Mouse (Mus musculus) gastrocnemius, adult 8-10 months (tissue): ENCODE results near the gene Fgfr2. TPM values are rescaled to one million over a fixed set of nuclear protein-coding genes. Genes with fewer than 3 reads are reported as not detected.

Experiments
- DNase-seq, 2 experiments: peaks; one replicate each; pipeline ENCODE4 v3.0.0; 2022; ENCODE audit warnings: low spot score in 2 of 2
- total RNA-seq, 4 experiments: library from RNA; stranded (reverse); gene quantifications; 2 replicates each; pipeline ENCODE4 v1.2.4; 2022

Gene Fgfr2
- total RNA-seq, 4 experiments from 2014 or later = 0.17 to 1.3 (median 0.62) TPM

DNA sequence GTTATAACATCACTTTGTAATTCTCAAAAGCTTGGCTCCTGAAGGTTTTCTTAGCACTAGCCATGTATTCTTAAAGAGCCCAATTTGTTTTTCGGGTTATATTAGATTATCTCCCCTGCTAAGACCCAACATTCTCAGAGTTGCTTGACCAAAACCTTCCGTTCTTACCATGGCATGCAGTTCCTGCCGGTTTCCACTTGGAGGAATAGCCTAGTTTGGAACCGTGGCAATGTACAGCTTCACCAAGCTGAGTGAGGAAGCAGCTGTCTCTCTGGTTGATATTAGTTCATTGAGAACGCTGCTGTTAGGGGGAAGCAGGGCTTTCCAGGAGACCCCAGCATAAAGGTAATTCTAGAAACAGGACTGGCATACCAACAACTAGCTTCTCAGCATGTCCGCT is 1547.9 kb downstream of the Fgfr2 start:
- no peak for DNase-seq

DNA sequence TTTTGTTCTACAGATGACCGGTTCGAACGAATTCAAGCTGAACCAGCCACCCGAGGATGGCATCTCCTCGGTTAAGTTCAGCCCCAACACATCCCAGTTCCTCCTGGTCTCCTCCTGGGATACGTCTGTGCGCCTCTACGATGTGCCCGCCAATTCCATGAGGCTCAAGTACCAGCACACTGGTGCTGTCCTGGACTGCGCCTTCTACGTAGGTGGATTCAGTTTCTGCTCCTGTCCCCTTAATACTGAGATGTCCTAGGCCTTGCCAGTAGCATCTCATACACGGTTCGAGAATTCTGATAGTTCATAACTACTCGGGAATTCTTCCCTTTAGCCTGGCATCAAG is 1562.5 kb downstream of the Fgfr2 start:
- DNase-seq = no peak

DNA sequence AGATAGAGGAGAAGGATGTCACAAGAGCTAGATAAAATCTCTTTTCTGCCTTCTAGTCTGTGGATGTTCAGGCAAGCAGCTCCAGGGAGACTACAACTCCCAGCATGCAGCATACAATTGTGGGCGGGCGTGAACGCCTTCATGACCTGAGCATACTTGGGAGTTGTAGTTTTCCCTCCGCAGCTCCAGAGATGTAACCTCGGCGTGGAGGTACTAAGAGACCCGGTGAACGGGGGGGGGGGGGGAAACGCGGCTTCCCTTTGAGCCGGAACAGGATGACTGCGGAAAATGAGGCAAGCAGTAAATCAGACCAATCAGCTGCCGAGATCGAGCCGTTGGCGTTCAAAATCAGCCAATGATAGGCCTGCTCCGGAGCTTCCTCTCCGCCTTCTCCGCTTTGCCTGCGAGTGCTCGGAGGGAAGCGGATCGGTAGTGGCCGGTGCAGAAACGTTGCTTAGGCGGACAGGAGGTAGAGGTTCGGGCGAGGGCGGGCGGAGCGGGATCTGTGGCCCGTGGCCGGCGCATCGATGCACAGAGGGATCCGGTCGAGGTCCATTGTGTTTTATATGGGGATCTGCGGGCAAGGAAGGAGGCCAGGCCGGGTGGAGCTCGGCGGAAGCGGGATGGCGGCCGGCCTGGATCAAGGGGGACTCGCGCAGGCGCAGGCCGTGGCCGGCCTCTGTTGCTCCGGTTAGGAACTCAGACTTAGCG is 1563.0 kb downstream of the Fgfr2 start, which contains the start of gene Bub3:
Gene Bub3 (plus strand): TSS at position 237 of the 711 bp plus-strand sequence.
- peak; percentile 78 to 89 for DNase-seq

DNA sequence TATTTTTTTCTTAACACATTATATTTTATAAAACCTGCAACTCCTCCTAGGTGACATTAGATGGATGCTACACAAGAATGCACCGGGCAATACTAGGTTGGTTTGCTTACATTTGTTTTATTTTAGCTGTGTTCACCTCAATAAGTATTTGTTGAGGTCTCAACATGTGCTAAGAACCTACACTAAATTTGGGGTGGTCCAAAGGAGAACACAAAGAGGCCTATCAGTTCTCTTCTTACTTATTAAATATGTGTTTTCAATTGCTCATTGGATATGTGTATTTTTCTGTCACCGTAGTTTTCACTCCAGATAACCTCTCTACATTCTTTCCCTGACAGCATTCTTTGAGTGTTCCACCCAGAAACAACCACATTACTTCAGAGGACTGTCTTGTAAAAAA is 1565.4 kb downstream of the Fgfr2 start:
- no peak for DNase-seq

DNA sequence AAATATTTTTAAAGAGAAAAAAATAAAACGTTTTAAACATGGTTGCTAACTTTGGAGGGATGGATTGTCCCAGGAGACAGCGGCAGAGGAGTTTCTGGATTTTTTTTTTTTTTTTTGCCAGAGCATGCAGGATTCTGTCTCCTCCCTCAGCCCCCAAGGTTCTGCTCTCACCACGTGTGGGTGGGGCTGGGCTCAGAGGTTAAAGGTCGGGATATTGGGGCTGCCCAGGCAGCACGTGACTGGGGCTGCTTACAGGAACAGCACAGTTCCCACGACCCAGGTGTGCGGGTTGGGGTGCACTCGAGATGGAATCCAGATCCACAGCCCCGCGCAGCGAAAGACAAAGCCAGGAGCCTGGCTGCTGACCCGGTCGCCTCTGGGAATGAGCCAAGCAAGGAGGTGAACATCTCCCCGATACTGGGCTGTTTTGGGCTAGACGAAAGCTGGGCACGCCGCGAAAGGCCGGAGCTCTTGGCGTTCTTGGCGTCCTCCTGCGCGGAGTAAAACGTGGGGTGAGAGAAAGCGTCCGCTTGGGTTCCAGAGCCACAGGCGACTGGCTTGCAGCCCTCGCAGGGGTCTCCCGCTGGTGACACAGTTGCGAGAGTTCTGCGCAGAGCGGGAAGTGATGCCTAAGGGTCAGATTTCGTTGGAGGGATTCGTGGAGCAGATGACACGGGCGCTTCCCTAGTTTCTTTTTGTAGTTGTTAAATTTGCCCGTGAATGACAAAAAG is 1566.4 kb downstream of the Fgfr2 start:
- no peak for DNase-seq

DNA sequence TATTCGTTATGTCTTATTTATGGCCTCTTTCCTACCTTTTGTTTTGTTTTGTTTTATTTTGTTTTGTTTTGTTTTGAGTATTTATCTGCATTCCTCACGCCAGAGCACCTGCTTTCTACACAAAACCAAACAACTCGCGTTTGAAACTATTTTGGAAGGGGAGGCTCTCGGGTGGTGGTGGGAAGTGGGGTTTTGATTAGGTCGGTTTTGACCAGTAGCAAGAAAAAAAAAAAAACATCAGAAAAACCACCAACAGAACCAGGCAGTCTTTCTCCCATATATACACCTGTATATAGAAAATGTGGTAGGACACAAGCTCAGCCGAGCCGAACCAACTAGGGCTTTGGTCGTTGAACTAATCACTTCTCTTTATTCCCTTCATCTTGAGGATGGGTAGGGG is 1567.0 kb downstream of the Fgfr2 start:
- DNase-seq = no peak

DNA sequence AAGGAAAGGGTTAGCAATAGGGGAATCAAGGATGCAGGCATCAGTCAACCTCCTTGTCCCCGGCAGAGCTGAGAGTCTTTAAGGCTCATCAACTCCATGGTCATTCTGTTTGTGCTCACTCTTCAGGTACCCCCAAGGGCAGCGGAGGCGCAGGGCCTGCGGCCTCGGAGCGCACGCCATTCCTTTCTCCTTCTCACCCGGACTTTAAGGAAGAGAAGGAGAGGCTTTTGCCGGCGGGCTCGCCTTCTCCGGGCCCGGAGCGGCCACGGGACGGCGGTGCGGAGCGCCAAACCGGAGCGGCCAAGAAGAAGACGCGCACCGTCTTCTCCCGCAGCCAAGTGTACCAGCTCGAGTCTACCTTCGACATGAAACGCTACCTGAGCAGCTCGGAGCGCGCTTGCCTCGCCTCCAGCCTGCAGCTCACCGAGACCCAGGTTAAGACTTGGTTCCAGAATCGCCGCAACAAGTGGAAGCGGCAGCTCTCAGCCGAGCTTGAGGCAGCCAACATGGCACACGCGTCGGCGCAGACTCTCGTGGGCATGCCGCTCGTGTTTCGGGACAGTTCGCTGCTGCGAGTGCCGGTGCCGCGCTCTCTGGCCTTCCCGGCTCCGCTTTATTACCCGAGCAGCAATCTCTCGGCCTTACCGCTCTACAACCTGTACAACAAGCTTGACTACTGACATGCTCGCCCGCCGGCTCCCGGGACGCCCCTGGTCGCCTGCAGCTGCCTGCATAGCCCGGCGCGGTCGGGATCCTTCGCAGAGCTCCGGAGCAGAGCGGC is 1567.7 kb downstream of the Fgfr2 start:
- DNase-seq = no peak

DNA sequence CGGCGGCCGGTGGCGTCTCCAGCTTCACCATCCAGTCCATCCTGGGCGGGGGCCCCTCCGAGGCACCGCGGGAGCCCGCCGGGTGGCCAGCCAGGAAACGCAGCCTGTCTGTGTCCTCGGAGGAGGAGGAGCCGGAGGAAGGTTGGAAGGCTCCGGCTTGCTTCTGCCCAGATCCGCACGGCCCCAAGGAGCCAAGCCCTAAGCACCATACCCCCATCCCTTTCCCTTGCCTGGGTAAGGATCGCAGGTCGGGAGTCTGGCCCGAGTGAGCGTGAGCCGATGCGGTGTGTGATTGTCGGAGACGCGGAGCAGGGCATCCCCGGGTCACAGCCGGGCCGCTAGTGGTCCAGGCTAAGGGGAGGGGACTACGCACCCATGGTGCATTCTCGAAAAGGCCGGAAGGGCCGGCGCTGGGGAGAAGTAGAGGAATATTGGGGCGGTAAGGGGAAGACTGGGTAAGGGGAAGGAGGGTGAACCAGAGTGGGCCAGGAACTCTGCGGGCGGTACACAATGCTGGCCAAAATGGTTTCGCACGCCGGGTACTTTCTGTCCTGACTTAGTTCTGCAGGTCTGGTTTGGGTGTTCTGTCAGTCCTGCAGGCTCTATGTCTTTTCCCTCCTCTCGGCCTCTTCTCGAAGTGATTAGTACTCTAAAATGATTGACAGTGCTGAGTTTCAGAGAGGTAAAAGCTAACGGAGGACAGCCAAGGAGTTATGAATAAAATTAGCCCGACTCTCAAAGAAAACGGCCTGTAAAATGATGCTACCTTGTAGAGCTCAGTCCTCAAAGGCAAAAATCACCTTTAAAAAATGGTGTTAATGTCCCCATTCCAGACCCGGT is 1568.6 kb downstream of the Fgfr2 start:
- no peak for DNase-seq

DNA sequence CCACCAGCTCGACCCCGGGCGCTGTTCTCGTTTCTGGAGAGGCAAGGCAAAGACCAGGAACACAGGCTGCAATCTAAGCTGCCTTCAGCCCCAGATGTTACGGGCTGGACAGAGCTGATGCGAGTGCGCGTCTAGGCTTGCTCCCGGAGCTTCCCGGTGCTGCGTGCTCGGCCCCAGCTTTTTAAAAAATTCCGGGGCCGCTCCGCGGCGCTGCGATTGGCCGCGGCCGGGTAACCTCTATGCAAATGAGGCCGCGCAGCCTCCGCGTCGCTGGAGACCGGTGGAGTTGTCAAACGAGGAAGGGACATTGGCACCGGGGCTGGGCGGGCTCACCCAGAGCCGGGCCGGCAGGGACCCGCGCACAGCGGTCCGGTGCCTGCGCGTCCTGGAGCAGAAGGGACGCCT is 1569.4 kb downstream of the Fgfr2 start:
- no peak for DNase-seq

DNA sequence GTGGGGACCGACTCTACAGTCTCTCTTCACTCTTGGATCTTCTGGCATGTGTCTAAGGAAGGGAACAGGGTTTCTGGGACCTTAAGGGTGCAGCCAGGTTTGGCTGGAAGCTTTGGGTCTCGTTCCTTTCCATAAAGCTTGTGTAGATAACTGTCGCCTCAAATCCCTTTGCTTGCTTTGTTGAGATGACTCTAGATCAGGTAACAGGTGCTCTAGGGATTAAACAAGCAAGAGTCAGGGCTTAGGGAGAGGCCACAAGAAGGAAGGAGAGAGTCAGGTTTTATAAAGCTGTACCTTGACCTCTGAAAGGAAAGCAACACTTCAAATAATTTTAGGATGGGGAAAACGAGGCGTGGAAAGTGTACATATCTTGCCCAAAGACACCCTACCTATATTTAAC is 1570.4 kb downstream of the Fgfr2 start:
- no peak for DNase-seq

DNA sequence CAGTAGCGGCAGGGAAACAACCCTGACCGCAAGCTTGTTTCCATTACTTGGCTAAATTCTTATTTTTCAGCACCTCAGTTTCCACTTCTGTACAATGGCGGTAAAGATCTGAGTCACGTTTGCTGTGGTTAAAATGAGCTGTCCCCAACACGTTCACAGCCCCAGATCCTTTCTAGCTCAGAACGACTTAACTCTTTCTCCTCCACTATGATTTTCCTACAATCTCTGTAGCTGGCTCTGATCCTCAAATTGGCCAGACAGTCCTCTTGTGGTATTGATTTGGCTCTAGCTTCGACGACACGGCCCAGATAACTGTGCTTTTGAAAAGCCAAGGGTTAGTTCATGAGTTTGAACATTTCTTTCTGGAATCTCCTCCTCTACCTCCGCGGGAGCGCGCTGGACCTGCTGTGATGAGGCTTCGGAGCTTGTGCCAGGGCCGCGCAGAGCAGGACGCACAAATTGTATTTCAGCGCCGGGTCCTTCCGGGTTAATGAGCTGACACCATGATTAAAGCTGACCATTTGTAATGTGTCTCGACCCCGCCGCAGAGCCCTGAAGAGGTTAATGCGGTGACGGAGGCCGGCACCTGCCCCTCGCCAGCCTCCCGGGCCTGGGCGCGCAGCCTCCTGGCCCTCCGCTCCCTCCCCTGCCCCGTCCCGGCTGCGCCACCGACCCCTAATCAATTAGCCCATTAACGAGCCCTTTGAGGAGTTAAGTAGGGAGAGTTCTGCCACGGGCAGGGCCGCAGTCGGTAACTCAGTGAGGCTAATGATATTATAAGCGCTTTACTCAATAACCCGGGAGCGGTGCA is 1571.0 kb downstream of the Fgfr2 start:
- no peak for DNase-seq

DNA sequence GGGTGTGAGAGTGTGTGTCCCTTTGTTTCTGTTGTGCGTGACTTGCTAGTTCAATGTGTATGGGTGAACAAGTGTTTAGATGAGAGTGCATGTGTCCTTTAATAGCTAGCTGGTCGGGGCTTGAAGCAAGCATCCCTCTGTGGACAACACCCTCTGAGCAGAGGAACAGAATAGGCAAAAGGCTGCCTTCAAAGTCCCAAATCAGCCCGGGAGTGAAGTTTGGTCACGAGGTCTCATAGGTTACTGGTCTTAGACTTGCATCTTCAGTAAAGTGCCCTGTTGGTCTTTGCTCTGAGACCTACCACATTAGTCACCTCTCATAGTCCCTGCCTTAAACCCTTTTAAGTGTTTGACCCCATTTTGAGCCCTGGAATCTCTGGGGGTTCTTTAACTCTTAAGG is 1571.7 kb downstream of the Fgfr2 start:
- DNase-seq = no peak

DNA sequence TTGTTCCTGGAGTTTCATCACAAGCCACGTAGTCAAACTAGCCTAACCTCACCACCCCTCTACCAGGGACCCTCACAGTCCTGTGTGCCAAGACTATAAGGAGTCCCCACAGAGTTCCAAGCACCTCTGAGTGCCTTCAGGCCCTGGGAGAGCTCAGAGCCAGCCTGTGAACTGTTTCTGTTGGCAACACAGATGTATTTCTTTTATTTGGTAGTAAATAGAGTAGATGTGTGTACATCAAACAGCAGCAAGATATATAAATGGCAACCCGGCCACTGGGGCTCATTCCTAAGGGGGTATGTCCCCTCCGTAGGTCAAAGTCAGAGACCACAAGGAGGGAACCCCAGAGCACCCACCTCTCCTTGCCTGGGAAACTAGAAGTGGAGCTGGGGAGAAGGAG is 1574.7 kb downstream of the Fgfr2 start, which contains the start of gene Hmx2:
Gene Hmx2 (plus strand): TSS at position 301 of the 400 bp plus-strand sequence.
- no peak for DNase-seq

DNA sequence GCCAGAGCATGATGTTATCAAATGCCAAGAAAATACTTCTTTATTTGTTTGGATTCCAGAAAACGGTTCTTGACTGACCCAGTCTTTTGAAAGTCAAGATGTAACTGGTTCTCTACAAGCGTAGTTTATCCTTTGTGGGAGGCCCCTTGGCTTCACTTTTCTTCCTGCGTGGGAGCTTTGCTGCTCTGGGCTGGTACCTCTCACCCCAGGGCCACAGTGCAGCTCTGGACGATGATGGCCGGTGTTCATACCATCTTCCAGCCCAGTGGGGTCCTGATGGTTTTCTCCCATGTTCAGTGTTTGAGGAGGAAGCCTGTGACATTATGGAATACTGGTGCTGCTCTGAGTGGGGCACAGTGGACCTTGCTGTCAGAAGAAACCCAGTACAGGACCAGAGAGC is 1575.7 kb downstream of the Fgfr2 start:
- DNase-seq = no peak

DNA sequence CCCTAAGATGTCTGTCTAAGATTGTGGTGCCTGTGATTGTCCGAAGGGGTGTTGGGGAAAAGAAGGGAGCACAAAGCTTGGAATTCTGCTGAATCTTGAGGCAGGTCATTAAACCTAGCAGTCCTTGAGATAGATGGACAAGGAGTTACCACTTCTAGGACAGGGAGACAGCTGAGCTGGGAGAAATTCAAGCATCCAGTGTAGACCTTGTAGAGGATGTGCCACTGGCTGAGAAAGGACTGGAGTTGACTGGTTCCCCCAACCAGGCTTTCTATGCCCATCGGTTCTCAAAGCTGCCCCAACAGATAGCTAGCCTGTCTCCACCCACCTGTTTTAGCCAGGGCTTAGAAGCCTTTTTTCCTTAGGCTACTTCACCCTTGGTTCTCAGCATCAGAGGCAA is 1576.7 kb downstream of the Fgfr2 start:
- no peak for DNase-seq

DNA sequence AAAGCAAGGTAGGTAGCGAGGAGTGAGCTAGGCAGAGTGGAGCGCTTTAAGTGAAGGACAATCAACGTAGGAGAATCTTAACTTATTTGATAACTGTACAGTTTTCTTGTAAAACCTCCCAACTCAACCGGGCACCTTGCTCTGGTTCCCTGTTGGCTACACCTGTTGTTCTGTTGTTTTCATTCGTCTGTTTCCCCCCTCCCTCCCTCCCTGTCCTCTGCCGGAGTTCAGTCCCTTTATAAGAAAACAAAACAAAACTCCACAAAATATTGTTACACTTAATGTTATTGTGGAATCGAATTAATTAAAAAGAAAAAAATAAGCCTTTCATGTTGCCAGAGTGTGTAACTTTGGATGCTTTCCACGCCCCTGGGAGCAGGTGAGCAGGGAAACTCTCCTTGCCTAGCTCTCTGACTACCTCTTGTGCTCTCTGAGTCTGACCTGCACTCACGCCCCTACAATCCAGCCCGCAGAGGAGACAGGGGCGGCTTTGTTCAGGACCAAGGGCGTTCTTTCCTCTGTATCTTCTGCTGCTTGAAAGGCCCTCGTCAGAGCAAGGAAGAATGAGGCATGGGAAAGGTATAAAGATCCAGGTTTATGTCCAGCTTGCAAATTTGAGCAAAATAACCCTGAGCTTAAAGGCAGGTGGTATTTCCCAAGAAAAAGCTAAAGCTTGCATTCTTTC is 1577.3 kb downstream of the Fgfr2 start:
- no peak for DNase-seq

DNA sequence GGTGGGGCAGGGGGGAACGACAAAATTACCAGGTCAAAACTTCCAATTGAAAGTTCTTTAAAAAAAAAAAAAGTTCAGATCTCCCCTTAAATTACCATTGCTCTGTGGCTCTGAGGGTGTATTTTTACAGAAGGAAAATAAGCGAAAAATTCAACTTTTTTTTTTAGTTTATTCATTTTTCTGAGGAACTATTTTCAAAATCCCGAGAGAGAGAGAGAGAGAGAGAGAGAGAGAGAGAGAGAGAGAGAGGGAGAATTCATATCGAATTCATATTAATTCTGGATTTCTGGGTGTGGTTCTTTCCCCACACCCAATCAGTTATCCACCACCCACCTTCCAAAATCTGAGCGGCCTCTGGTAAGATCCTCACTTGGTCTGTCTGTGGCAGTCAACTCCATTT is 1578.3 kb downstream of the Fgfr2 start:
- no peak for DNase-seq

DNA sequence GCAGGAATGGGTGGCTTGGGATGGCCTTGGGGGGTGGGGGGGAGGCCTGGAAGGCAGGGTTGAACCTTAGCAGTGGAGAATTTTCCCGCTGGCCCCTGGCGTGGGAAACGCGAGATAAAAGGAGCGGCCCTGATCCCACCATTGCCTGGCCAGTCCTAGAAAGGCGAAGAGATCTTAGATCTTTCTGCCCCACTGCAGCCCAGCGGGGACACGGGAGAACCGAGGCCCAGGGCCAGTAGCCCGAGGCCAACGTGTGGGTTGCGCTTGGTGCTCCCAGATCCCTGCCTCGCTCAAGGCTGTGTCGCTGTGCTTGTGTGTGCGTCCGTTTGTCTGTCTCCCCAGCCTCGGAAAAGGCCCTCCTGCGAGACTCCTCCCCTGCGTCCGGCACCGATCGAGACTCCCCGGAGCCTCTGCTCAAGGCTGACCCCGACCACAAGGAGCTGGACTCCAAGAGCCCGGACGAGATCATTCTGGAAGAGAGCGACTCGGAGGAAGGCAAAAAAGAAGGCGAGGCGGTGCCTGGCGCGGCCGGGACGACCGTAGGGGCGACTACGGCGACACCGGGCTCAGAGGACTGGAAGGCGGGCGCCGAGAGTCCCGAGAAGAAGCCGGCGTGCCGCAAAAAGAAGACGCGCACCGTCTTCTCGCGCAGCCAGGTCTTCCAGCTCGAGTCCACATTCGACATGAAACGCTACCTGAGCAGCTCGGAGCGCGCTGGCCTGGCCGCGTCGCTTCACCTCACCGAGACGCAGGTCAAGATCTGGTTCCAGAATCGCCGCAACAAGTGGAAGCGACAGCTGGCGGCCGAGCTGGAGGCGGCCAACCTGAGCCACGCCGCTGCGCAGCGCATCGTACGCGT is 1579.3 kb downstream of the Fgfr2 start:
- DNase-seq = no peak
